Mouse (Mus musculus): Measurements from ENCODE around the gene Map4k5.

Map4k5 gene

GRCm38 (mm10) chr12:69756015-69756414 lies 137.0 kb downstream of the Map4k5 start:
- no peak for DNase-seq (ENCODE audit: low read depth)

- DNase-seq (ENCODE audit: low read depth) = no peak
Observed at GRCm38 (mm10) chr12:69753936-69754335, 139.1 kb downstream of the Map4k5 start.
